Mouse (Mus musculus): Measurements from ENCODE around the gene Klhdc8a. TPM values are rescaled to one million over a fixed set of nuclear protein-coding genes. Genes with fewer than 3 reads are reported as not detected.
"Not testable (repeated sequence)": the region's sequence is repeated elsewhere in the genome, so short reads cannot be mapped to it uniquely, and the experiment has no call there.

Klhdc8a gene
- polyA plus RNA-seq, 1 experiment from 2014 or later = 4.0 TPM

DNA sequence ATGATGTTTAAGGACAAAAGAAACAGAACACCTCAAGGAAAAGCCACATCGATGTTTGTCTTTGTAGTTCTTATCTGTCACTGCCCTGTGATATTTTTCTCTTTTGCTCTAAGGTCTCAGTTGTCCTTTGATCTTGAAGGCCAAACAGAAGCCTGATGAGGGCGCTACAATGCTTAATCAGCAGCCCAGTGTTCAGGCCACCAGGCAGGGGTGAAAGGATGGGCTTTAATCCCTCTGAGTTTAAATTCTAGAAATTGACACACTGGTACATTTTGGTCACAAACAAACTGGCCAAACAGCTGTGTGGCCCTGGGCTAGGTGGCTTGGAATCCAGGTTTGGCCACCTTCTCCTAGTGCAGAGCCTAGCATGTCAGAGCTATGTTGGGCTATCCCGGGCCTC, 21.7 kb upstream of the Klhdc8a start:
- no peaks in the 10 kb centered on the region for H3K27me3 ChIP-seq (replicated peaks)
- WGBS = 76% methylated on average over 3 of the region's 3 CpGs
- no peak overlapping the region for H3K27ac ChIP-seq
- peaks cover 2% of the 10 kb centered on the region; the same call in 1 of the 2 replicates for H3K4me1 ChIP-seq
- no peak overlapping the region for H3K9ac ChIP-seq
- H3K9me3 ChIP-seq = no peaks in the 10 kb centered on the region
- H3K4me3 ChIP-seq = no peak overlapping the region
- no peaks in the 10 kb centered on the region for H3K36me3 ChIP-seq
- no peak for ATAC-seq (ENCODE audit: low FRiP score, low read depth)
- no peak overlapping the region for H3K4me2 ChIP-seq (replicated peaks)

DNA sequence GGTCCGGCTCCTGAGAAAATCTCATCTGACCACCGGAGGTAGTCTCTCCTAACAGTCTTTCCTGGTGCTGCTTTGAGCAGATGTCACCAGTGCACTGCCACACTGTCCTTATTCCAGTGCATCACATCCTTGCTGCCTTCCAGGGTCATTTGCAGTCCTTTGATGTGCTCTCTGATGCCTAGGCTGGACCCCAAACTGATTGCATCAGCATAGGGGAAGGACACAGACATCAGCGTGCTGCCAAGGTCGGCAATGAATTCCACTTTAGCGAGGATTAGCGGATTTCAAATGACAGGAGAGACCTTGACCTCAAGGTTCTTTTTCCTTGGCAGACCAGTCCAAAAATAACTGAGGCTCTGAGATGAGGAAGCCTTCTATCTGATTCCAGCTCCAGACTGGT, 21.3 kb upstream of the Klhdc8a start:
- H3K36me3 ChIP-seq = no peaks in the 10 kb centered on the region
- H3K4me2 ChIP-seq (replicated peaks) = no peak overlapping the region
- no peaks in the 10 kb centered on the region for H3K9me3 ChIP-seq
- 67% methylated on average over 6 of the region's 6 CpGs for WGBS
- no peak overlapping the region for H3K27ac ChIP-seq
- no peak overlapping the region for H3K4me3 ChIP-seq
- no peak overlapping the region for H3K9ac ChIP-seq
- peaks cover 7% of the 10 kb centered on the region for H3K4me1 ChIP-seq
- no peak for ATAC-seq (ENCODE audit: low FRiP score, low read depth)
- no peaks in the 10 kb centered on the region for H3K27me3 ChIP-seq (replicated peaks)

DNA sequence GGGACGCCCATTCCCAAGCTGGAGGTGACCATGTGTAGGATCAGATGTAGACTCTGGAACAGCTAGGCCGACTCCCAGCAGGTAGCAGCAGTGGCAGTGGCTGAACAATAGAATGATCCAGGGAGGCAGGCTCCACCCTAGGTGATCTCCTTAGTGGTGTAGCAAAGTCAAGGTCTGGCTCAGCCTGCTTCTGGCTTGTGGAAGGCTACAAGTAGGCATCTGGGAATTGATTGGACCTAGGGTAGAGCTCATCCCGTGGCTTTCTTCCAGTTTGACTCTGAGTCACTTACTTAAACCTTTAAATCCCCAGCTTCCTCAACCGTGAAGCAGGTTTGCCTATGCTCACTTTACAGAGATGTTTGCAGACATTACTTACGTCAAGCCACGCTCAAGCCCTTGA, 17.8 kb upstream of the Klhdc8a start:
- H3K36me3 ChIP-seq; H3K9ac ChIP-seq; ATAC-seq (ENCODE audit: low FRiP score, low read depth); H3K4me3 ChIP-seq; H3K9me3 ChIP-seq; H3K27me3 ChIP-seq (replicated peaks); H3K4me2 ChIP-seq (replicated peaks); H3K27ac ChIP-seq: not testable (repeated sequence)
- H3K4me1 ChIP-seq = peaks cover 28% of the 10 kb centered on the region
- 74% methylated on average over 6 of the region's 6 CpGs for WGBS

DNA sequence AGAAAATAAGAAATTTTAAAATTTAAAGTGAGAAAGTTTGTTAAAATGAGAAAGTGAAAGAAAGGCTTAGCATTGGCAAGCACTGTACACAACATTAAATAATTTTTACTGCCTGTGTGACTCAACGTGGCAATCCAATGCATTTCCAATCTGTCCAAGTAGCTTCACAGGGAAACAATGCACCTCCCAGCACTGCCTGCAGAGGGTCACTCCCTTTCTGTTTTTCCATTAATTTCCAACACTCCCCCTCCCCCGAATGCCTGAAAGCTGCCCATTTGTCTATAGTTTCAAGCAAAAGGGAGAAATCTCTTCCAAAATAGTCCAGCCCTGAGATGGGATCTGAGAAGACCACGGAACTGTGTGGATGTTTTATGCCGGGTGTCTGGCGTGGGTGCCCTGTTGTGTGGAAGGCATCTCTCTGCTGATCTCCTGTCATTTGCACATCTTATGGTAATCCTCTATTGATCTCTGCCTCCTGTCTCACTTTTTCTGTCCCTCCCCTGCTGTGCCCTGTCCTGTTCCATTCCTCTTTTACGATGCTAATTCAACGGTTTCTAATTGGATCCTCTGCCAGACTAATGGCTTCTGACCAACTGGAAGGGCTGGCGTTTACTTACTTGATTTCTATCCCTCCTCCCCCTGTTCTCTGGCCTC, 16.8 kb upstream of the Klhdc8a start:
- Histone ChIP-seq H3K36me3 (no peaks in the 10 kb centered on the region), H3K9me3 (no peaks in the 10 kb centered on the region), H3K27ac (0 out of 2 replicates have a peak overlapping the region, but pooled peaks have one; percentile 1), H3K4me3 (no peak overlapping the region), H3K4me2 (replicated peaks) (peak overlapping the region; percentile 23), H3K27me3 (replicated peaks) (no peaks in the 10 kb centered on the region), H3K4me1 (peaks cover 28% of the 10 kb centered on the region), H3K9ac (0 out of 2 replicates have a peak overlapping the region, but pooled peaks have one; percentile 4)
- 3% methylated on average over 8 of the region's 8 CpGs for WGBS
- ATAC-seq (ENCODE audit: low FRiP score, low read depth) = peak; percentile 55

DNA sequence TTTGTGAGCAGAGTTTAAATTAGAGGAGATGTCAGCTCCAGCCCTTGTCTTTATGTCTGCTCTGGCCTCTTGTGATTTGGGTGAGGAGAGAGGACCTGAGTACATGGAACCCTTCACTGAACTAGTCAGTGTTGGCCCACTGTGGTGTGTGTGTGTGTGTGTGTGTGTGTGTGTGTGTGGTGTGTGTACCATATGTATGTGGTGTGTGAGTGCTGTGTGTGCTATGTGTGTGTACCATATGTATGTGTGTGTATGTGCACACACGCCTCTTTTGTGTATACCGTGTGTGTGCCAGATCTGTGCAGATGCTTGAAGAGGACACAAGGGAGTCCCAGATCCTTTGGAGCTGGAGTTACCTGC, 16.3 kb upstream of the Klhdc8a start:
- no peak overlapping the region for H3K4me3 ChIP-seq
- peak; percentile 54; the same call in 1 of the 2 replicates for ATAC-seq (ENCODE audit: low FRiP score, low read depth)
- H3K9me3 ChIP-seq = no peaks in the 10 kb centered on the region
- WGBS = 70% methylated on average over 2 of the region's 2 CpGs
- H3K9ac ChIP-seq = 0 out of 2 replicates have a peak overlapping the region, but pooled peaks have one; percentile 4
- no peaks in the 10 kb centered on the region for H3K36me3 ChIP-seq
- H3K4me2 ChIP-seq (replicated peaks) = peak overlapping the region; percentile 23
- peaks cover 28% of the 10 kb centered on the region for H3K4me1 ChIP-seq
- peak overlapping the region; percentile 1; the same call in 1 of the 2 replicates for H3K27ac ChIP-seq
- H3K27me3 ChIP-seq (replicated peaks) = no peaks in the 10 kb centered on the region

DNA sequence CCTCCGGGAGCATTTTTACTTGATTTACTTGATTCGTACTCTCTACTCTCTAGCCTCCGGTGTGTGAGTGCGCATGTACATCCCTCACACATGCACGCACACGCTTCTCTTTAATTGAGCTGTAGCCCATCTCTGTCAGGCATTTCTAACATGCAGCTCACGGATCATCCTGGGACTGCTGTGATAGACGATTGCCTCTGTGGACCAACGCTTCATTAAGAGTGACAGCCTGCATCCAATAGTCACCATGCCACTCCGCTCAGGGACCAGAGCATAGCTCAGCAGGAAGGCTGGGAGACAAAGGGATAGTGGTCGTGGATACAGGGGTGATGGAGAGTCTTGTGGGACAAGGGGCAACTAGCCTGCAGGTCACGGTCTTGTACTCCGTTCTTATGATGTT, 15.4 kb upstream of the Klhdc8a start:
- H3K27ac ChIP-seq = peak overlapping the region; percentile 16
- 0 out of 2 replicates have a peak overlapping the region, but pooled peaks have one; percentile 14 for H3K4me2 ChIP-seq (replicated peaks)
- H3K9me3 ChIP-seq = no peaks in the 10 kb centered on the region
- H3K4me1 ChIP-seq = peaks cover 35% of the 10 kb centered on the region
- 28% methylated on average over 13 of the region's 13 CpGs for WGBS
- no peaks in the 10 kb centered on the region for H3K36me3 ChIP-seq
- peak; percentile 53 for ATAC-seq (ENCODE audit: low FRiP score, low read depth)
- no peak overlapping the region for H3K4me3 ChIP-seq
- no peak overlapping the region for H3K9ac ChIP-seq
- no peaks in the 10 kb centered on the region for H3K27me3 ChIP-seq (replicated peaks)

DNA sequence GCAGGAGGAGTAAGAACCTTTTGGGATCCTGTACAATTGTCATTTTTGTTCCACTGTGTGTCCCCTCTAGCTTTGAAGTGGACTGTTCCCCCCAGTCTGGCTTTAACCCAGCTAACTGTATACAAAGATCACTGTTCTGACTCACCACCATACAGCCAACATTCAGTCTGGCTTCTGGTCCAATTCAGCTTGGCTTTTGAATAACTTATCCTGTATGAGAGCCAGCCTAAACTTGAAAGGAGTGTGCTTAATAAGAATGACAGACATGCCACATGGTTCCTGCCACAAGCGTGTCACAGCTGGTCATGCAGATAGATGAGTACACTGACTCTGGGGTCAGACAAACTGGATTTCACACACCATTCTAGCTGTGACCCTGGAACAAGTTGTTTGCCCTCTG, 11.7 kb upstream of the Klhdc8a start:
- ATAC-seq (ENCODE audit: low FRiP score, low read depth) = no peak
- Histone ChIP-seq H3K27me3 (replicated peaks) (no peaks in the 10 kb centered on the region), H3K9ac (no peak overlapping the region), H3K36me3 (no peaks in the 10 kb centered on the region), H3K4me3 (no peak overlapping the region), H3K4me2 (replicated peaks) (no peak overlapping the region), H3K9me3 (no peaks in the 10 kb centered on the region), H3K27ac (no peak overlapping the region), H3K4me1 (peaks cover 60% of the 10 kb centered on the region)
- WGBS = 81% methylated on average over 1 of the region's 1 CpGs

DNA sequence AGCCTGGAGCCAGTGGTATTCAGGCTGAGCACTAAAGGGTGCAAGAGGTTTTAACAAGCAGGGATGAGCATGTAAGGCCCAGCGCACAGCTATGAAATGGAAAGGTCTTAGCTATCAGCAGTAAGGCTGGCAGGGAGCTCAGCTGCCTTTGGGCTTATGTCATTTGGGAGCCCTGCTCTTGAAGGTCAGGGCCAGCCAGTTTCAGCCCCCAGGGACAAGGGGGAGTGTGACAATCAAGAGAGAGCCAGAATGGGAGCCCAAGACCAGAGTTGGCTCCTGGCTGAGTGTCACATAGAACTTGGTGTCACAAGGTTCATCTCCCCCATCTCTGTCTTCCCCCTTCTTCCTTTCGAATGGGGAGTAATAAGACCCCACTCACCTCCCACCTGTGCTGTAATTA, 11.0 kb upstream of the Klhdc8a start:
- no peak overlapping the region for H3K27ac ChIP-seq
- 63% methylated on average over 2 of the region's 2 CpGs for WGBS

DNA sequence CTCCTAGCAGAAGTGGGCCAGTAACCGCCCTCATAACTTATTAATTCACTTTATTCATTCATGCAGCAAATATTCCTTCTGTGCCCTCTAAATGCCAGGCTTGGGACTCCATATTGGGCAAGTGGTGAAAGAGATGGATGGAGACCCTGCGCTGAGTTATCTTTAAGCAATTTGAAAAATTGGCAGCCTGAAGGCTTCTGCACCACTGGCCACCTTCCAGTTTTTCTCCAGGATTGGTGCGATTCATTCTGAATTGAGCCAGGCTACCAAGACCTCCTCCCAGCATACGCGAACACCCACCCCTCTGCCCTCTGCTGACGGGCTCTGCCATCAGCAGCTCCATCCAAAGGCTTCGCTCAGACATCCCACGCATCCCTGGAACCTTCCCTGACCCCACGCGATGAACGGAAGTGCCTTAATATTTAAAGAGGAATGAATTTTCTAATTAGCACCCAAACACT, 10.4 kb upstream of the Klhdc8a start:
- no peaks in the 10 kb centered on the region for H3K27me3 ChIP-seq (replicated peaks)
- no peak overlapping the region for H3K9ac ChIP-seq
- no peaks in the 10 kb centered on the region for H3K9me3 ChIP-seq
- H3K27ac ChIP-seq = no peak overlapping the region
- no peak overlapping the region for H3K4me3 ChIP-seq
- WGBS = 19% methylated on average over 11 of the region's 11 CpGs
- H3K4me2 ChIP-seq (replicated peaks) = no peak overlapping the region
- H3K4me1 ChIP-seq = peaks cover 60% of the 10 kb centered on the region
- no peak for ATAC-seq (ENCODE audit: low FRiP score, low read depth)
- H3K36me3 ChIP-seq = no peaks in the 10 kb centered on the region

More for the DNA sequence above, 11.0 kb upstream of the Klhdc8a start:
- no peaks in the 10 kb centered on the region for H3K27me3 ChIP-seq (replicated peaks)
- H3K4me2 ChIP-seq (replicated peaks) = no peak overlapping the region
- no peak overlapping the region for H3K4me3 ChIP-seq
- no peak for ATAC-seq (ENCODE audit: low FRiP score, low read depth)
- no peaks in the 10 kb centered on the region for H3K36me3 ChIP-seq
- no peaks in the 10 kb centered on the region for H3K9me3 ChIP-seq
- no peak overlapping the region for H3K9ac ChIP-seq
- peaks cover 60% of the 10 kb centered on the region for H3K4me1 ChIP-seq

DNA sequence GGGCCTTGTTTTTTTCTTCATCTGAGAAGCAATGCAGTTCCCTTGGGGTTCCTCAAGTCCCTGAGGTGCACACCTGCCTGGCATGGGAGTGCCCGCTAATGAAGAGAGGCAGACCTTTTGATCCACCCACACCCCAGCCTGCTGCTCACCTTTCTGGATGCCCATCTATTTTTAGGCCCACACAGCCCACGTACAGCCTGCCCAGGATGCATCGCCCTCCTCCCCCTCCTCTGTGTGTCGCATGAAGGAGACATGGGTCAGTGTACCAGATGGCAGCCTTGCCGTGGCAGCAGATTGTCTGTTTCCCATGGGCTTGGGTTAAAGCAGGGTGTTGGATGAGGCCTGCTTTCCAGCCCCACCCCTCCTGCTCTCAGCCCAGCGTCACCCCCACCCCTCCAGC, 8.5 kb upstream of the Klhdc8a start:
- 64% methylated on average over 6 of the region's 6 CpGs for WGBS
- H3K4me1 ChIP-seq = peaks cover 48% of the 10 kb centered on the region
- H3K9ac ChIP-seq = no peak overlapping the region
- H3K4me3 ChIP-seq = no peak overlapping the region
- H3K36me3 ChIP-seq = no peaks in the 10 kb centered on the region
- H3K9me3 ChIP-seq = no peaks in the 10 kb centered on the region
- H3K4me2 ChIP-seq (replicated peaks) = no peak overlapping the region
- 0 out of 2 replicates have a peak, but pooled peaks have one; percentile 11 for ATAC-seq (ENCODE audit: low FRiP score, low read depth)
- H3K27ac ChIP-seq = no peak overlapping the region
- no peaks in the 10 kb centered on the region for H3K27me3 ChIP-seq (replicated peaks)

DNA sequence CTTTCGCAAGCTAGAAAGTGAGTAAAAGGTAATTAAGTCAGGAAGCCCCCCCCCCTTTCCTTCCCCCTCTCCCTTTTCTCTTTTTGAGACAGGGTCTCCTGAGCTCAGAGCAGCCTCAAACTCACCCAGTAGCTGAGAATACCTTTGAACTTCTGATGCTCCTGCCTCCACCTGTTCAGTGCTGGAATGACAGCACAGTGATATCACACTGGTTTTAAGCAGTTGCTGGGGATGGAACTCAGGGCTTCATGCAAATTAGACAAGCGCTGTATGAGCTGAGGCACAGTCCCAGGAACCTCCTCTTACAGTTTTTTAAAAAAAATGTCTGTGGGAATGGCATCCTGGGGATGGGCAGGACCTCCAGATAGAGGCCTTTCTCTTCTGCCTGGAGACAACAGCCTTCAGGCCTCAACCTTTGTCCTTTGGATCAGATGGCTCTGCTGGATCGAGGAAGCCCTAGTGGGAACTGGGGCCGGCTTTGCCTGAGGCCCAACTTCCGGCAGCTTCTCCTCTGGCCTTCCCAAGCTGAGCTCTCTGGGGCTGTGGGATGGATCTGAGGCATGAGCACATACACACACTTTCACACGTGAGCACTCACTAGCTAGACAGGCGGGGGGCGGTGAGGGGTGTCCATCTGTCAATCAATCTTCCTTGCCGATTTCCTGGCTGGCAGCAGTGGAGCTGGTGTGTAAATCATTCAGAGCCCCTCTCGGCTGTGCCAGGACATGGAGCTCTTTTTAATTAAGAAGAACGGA, 7.3 kb upstream of the Klhdc8a start:
- Histone ChIP-seq H3K36me3 (no peaks in the 10 kb centered on the region), H3K4me2 (replicated peaks) (no peak overlapping the region), H3K4me1 (peaks cover 48% of the 10 kb centered on the region), H3K27ac (peak overlapping the region; percentile 44; the same call in 1 of the 2 replicates), H3K27me3 (replicated peaks) (no peaks in the 10 kb centered on the region), H3K4me3 (no peak overlapping the region), H3K9me3 (no peaks in the 10 kb centered on the region), H3K9ac (no peak overlapping the region)
- ATAC-seq (ENCODE audit: low FRiP score, low read depth) = peak; percentile 28; the same call in 1 of the 2 replicates
- WGBS = 33% methylated on average over 11 of the region's 11 CpGs

DNA sequence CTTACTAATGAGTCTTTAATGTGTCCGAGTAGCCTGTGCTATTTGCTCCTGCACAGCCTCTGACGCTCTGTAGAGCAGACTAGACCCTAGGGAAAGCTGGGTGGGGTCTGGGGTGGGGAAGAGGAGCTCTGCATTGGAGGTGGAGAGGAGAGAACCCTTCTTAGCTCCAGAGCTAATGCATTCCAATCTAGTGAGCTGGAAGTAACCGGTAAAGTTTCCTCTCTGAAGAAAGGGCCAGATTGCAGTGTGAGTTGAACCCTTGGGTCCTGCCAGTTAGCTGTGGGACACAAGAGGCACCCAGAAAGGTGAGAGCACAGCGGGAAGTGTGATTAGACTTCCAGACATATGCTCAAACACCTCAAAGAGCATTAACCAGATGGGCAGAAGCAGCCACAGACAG, 6.7 kb upstream of the Klhdc8a start:
- no peaks in the 10 kb centered on the region for H3K9me3 ChIP-seq
- no peak overlapping the region for H3K4me2 ChIP-seq (replicated peaks)
- H3K9ac ChIP-seq = no peak overlapping the region
- H3K27me3 ChIP-seq (replicated peaks) = no peaks in the 10 kb centered on the region
- no peaks in the 10 kb centered on the region for H3K36me3 ChIP-seq
- ATAC-seq (ENCODE audit: low FRiP score, low read depth) = 0 out of 2 replicates have a peak, but pooled peaks have one; percentile 11
- no peak overlapping the region for H3K4me3 ChIP-seq
- 27% methylated on average over 4 of the region's 4 CpGs for WGBS
- peaks cover 48% of the 10 kb centered on the region for H3K4me1 ChIP-seq
- no peak overlapping the region for H3K27ac ChIP-seq
